Comparison of ENCODE assay signal across 9 mouse cellular contexts in genomic region chr19:59193986-59194820, GRCm38 (mm10). TPM values are rescaled to one million over a fixed set of nuclear protein-coding genes. Genes with fewer than 3 reads are reported as not detected.
A peak's percentile ranks its signal among the peaks of the same experiment; 100 is the strongest.
DNase-seq lines count a peak whose midpoint lies in the region; ATAC-seq and TF ChIP-seq lines count a peak whose summit lies in the region.
"Had no signal": no experiment of that assay in that cellular context is flagged by ENCODE, and none has a peak within 500 bp of the region (broad histone marks: within the 10 kb centered on the region; RNA-seq: fewer than 3 reads in every experiment).

No protein-coding gene starts in this region.

- H3K9ac ChIP-seq in limb, embryonic 14.5 days (ENCODE audit: low read depth, low read length, severe bottlenecking): no peak overlapping the region
- no peak overlapping the region for H3K9ac ChIP-seq in stomach, embryonic 16.5 days (ENCODE audit: low read length)

- peaks cover 77% of the 10 kb centered on the region for H3K27me3 ChIP-seq in limb, embryonic 14.5 days (ENCODE audit: control insufficient read depth, insufficient read depth, low read length)
- H3K27me3 ChIP-seq in stomach, embryonic 16.5 days (ENCODE audit: control insufficient read depth, insufficient read depth, low read length): peaks cover 73% of the 10 kb centered on the region

- peak; percentile 17 for DNase-seq in adrenal gland, adult 2 months
- no peak for DNase-seq in adrenal gland, postnatal 25 days
- DNase-seq in urinary bladder, postnatal 25 days (ENCODE audit: low spot score): peak; percentile 10
- DNase-seq in urinary bladder, adult 2 months (ENCODE audit: low spot score): no peak
- no peak for DNase-seq in limb, embryonic 14.5 days (ENCODE audit: low spot score)
- no peak for DNase-seq in frontal cortex, postnatal 36 days (ENCODE audit: low spot score in 2 of 2)

- WGBS in limb, embryonic 14.5 days: under 1% methylated on average over 50 of the region's 50 CpGs
- 2% methylated on average over 50 of the region's 50 CpGs for WGBS in stomach, embryonic 16.5 days

- peak overlapping the region; percentile 40 for H3K4me2 ChIP-seq in limb, embryonic 14.5 days (replicated peaks; ENCODE audit: low read depth, low read length, severe bottlenecking)
- H3K4me2 ChIP-seq in stomach, embryonic 16.5 days (ENCODE audit: low read depth, low read length): peak overlapping the region; percentile 24

- no peaks in the 10 kb centered on the region for H3K36me3 ChIP-seq in limb, embryonic 14.5 days (ENCODE audit: control insufficient read depth, insufficient read depth, low read length)
- no peaks in the 10 kb centered on the region for H3K36me3 ChIP-seq in stomach, embryonic 16.5 days (ENCODE audit: control insufficient read depth, insufficient read depth, low read length)

- no peak overlapping the region for H3K27ac ChIP-seq in limb, embryonic 14.5 days (replicated peaks; ENCODE audit: low read depth, low read length)
- H3K27ac ChIP-seq in stomach, embryonic 16.5 days (ENCODE audit: low read length): no peak overlapping the region

- H3K9me3 ChIP-seq in limb, embryonic 14.5 days (ENCODE audit: control insufficient read depth, low read length): no peaks in the 10 kb centered on the region
- H3K9me3 ChIP-seq in stomach, embryonic 16.5 days (replicated peaks; ENCODE audit: control insufficient read depth, low read length): no peaks in the 10 kb centered on the region

- no peak for TF ChIP-seq POLR2A in limb, embryonic 14.5 days (IDR thresholded peaks at IDR 0.05; ENCODE audit: borderline replicate concordance, extremely low read depth, insufficient read depth, insufficient read length)

- H3K4me1 ChIP-seq in limb, embryonic 14.5 days (ENCODE audit: control insufficient read depth, insufficient read depth, low read length): peaks cover 7% of the 10 kb centered on the region
- no peaks in the 10 kb centered on the region for H3K4me1 ChIP-seq in stomach, embryonic 16.5 days (ENCODE audit: control insufficient read depth, insufficient read depth, low read length)

- no peak for ATAC-seq in limb, embryonic 14.5 days (ENCODE audit: low FRiP score, low read depth)
- ATAC-seq in stomach, embryonic 16.5 days (ENCODE audit: insufficient read depth, low FRiP score): no peak
- ATAC-seq in activated CD4-positive, CD25-positive, alpha-beta regulatory T cell, adult 4 months: no peak

- H3K4me3 ChIP-seq in limb, embryonic 14.5 days (replicated peaks; ENCODE audit: low read length): peak overlapping the region; percentile 14
- H3K4me3 ChIP-seq in stomach, embryonic 16.5 days (replicated peaks; ENCODE audit: low read length): peak overlapping the region; percentile 14
- H3K4me3 ChIP-seq: erythroblast, embryonic 14.5 days had no signal

RNA-seq across cellular contexts. Expression of gene Vax1, which starts 24.3 kb away (rescaled TPM):
- not detected for total RNA-seq in adrenal gland, adult 2 months (2021)
- polyA plus RNA-seq in adrenal gland, adult 2 months (2012; rRNA removed): not detected in 2 replicates
- not detected in 2 replicates for total RNA-seq in adrenal gland, postnatal 25 days (2021)
- not detected in 2 replicates for polyA plus RNA-seq in urinary bladder, adult 2 months (2012; rRNA removed)
- 0.11 and 0.32 TPM in 2 replicates for polyA plus RNA-seq in limb, embryonic 14.5 days (2012; rRNA removed)
- polyA plus RNA-seq in limb, embryonic 14.5 days (2014; fragmentation: Nextera tagmentation; extraction: Ambion mirVana): 0.18 TPM in 1 of 2 replicates, not detected in the other
- polyA plus RNA-seq in stomach, embryonic 16.5 days (2015; fragmentation: Nextera tagmentation; extraction: Ambion mirVana): not detected in 2 replicates
- not detected for polyA plus RNA-seq in activated CD4-positive, CD25-positive, alpha-beta regulatory T cell, adult 4 months (2017; shearing (Covaris generic))
- polyA plus RNA-seq: erythroblast, embryonic 14.5 days had no signal

RNA-seq across cellular contexts. Expression of gene Kcnk18, which starts 24.8 kb away (rescaled TPM):
- not detected for total RNA-seq in adrenal gland, adult 2 months (2021)
- polyA plus RNA-seq in adrenal gland, adult 2 months (2012; rRNA removed): not detected in 2 replicates
- total RNA-seq in adrenal gland, postnatal 25 days (2021): not detected in 2 replicates
- not detected in 2 replicates for polyA plus RNA-seq in urinary bladder, adult 2 months (2012; rRNA removed)
- polyA plus RNA-seq in limb, embryonic 14.5 days (2012; rRNA removed): not detected in 2 replicates
- not detected in 2 replicates for polyA plus RNA-seq in limb, embryonic 14.5 days (2014; fragmentation: Nextera tagmentation; extraction: Ambion mirVana)
- not detected in 2 replicates for polyA plus RNA-seq in stomach, embryonic 16.5 days (2015; fragmentation: Nextera tagmentation; extraction: Ambion mirVana)
- polyA plus RNA-seq in activated CD4-positive, CD25-positive, alpha-beta regulatory T cell, adult 4 months (2017; shearing (Covaris generic)): not detected
- polyA plus RNA-seq: erythroblast, embryonic 14.5 days had no signal

Comparison
In these comparisons a context has a peak if more than half of its experiments do, and no peak if none do; other contexts are left out.
1. DNase-seq: peak in adrenal gland, adult 2 months (single experiment) and urinary bladder, postnatal 25 days (single experiment); none in adrenal gland, postnatal 25 days (single experiment), urinary bladder, adult 2 months (single experiment), limb, embryonic 14.5 days (single experiment) and frontal cortex, postnatal 36 days (0 of 2).